Mouse (Mus musculus): ENCODE data around the gene Dclk3.

GRCm38 (mm10) chr9:111391926-111392442 is 46.9 kb upstream of the Dclk3 start:
- TF ChIP-seq CTCF (IDR thresholded peaks at IDR 0.05; ENCODE audit: borderline replicate concordance, insufficient read depth, low read depth, low read length) (no peak), POLR2A (IDR thresholded peaks at IDR 0.05; ENCODE audit: borderline replicate concordance, insufficient read depth, low read length) (no peak)
